Mouse (Mus musculus) forebrain, embryonic 13.5 days (tissue): ENCODE data around the gene Adgrl2. TPM values are rescaled to one million over a fixed set of nuclear protein-coding genes. Genes with fewer than 3 reads are reported as not detected.

Experiments
- ATAC-seq: fragments of 200-750 bp; cut with Nextera tagmentation; 2 replicates; pipeline ENCODE4 v1.8.0; 2017
- H3K27ac ChIP-seq: fragments of 300-500 bp; sonication (generic); 2 replicates; pipeline ENCODE4 v1.5.1; 2015; ENCODE audit warnings: inconsistent platforms, mild to moderate bottlenecking, moderate library complexity
- H3K27me3 ChIP-seq: fragments of 300-500 bp; sonication (generic); 2 replicates; pipeline ENCODE4 v1.6.1; 2015; ENCODE audit warnings: mild to moderate bottlenecking, inconsistent platforms
- H3K36me3 ChIP-seq: fragments of 300-500 bp; sonication (generic); 2 replicates; pipeline ENCODE4 v1.6.1; 2015; ENCODE audit warnings: mild to moderate bottlenecking, inconsistent platforms; ENCODE audit not compliant: poor library complexity, severe bottlenecking
- H3K4me1 ChIP-seq: fragments of 300-500 bp; sonication (generic); 2 replicates; pipeline ENCODE4 v1.6.1; 2015; ENCODE audit warnings: inconsistent platforms
- H3K4me2 ChIP-seq: fragments of 300-500 bp; sonication (generic); 2 replicates; pipeline ENCODE4 v1.6.1; 2015; ENCODE audit warnings: inconsistent platforms, mild to moderate bottlenecking, moderate library complexity
- H3K4me3 ChIP-seq: fragments of 300-500 bp; sonication (generic); 2 replicates; pipeline ENCODE4 v1.5.1; 2015; ENCODE audit warnings: mild to moderate bottlenecking, inconsistent platforms
- H3K9ac ChIP-seq: fragments of 300-500 bp; sonication (generic); 2 replicates; pipeline ENCODE4 v1.6.1; 2015; ENCODE audit warnings: mild to moderate bottlenecking, inconsistent platforms
- H3K9me3 ChIP-seq: fragments of 300-500 bp; sonication (generic); replicated peaks from 2 replicates; pipeline ENCODE4 v1.6.1; 2016; ENCODE audit warnings: inconsistent platforms
- WGBS: fragments of 180-500 bp; shearing (Covaris S2); methylation state at CpG from one replicate; pipeline ENCODE4 v1.1.7; 2015; 5-methylcytosine and 5-hydroxymethylcytosine counted together
- polyA plus RNA-seq: library from polyadenylated mRNA; unstranded; fragments of >200 nt; fragmentation: Nextera tagmentation; extraction: Ambion mirVana; gene quantifications from 2 replicates; pipeline ENCODE4 v1.2.1, GENCODE M21; 2015

Adgrl2 gene
- polyA plus RNA-seq, 1 experiment from 2014 or later = 70.1 TPM

DNA sequence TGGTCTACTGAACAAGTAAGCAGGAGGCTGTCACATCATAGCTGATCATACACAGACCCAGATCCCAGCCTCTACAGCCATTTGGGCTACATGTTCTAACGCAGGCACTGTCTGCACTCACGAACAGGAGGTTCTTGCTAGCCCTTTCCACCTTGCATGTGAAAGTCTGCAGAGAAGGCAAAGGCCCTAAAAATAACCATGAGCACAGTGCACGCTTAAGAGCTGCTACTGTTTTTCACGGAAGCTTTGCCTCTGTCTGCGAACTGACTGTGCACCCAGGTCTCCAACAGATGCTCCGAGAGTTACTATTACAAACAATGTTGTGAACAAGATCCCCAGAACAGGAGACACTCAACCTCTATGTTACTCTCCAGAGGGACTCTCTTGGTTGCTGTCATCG, 124.3 kb downstream of the Adgrl2 start:
- Histone ChIP-seq H3K27ac (no peak overlapping the region), H3K9ac (no peak overlapping the region), H3K4me3 (no peak overlapping the region), H3K4me1 (peaks cover 23% of the 10 kb centered on the region), H3K27me3 (no peaks in the 10 kb centered on the region), H3K9me3 (no peaks in the 10 kb centered on the region), H3K4me2 (no peak overlapping the region), H3K36me3 (no peaks in the 10 kb centered on the region)
- 91% methylated on average over 7 of the region's 7 CpGs for WGBS
- no peak for ATAC-seq

DNA sequence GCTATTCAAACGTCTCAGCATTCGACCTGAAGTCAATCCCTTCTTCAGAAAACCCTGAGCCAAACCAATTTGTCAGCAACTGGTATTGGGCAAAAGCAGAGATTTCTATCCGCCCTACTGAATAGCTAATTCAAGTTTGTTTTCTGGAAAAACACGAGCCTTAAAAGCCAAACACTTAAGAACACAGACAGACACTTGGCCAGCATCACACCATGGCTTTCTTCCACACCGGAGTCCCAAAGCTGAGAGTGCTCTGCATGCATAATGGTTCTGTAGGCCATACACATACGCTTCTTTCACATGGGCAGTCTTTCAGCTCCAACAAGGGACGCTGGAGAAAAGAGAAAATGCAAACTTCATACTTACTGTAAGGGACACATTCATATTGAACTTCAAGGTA, 125.1 kb downstream of the Adgrl2 start:
- Histone ChIP-seq H3K9me3 (no peaks in the 10 kb centered on the region), H3K4me2 (no peak overlapping the region), H3K27me3 (no peaks in the 10 kb centered on the region), H3K4me1 (peaks cover 23% of the 10 kb centered on the region), H3K36me3 (no peaks in the 10 kb centered on the region), H3K4me3 (no peak overlapping the region), H3K27ac (no peak overlapping the region), H3K9ac (no peak overlapping the region)
- ATAC-seq = no peak
- WGBS = 65% methylated on average over 7 of the region's 7 CpGs

DNA sequence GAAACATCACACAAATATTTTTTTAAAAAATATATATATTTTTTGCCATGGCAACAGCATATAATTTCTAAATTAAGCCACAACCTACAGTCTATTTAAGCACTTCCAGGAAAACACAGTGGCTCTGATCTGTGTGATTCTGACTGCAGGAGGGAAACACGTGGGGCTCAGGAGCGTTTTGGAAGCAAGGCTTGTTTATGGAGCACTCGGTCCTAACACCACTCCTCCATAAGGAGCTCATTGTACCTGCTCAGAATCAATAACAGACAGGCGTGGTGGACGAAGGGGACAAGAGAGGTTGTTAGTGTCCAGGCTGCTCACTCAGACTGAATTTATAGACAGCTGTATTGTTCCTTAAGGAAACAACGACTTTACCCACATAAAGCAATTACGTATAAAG, 128.5 kb downstream of the Adgrl2 start:
- H3K9me3 ChIP-seq = no peaks in the 10 kb centered on the region
- H3K4me3 ChIP-seq = no peak overlapping the region
- H3K4me2 ChIP-seq = no peak overlapping the region
- no peak overlapping the region for H3K9ac ChIP-seq
- 32% methylated on average over 7 of the region's 7 CpGs for WGBS
- H3K27me3 ChIP-seq = no peaks in the 10 kb centered on the region
- 0 out of 2 replicates have a peak, but pooled peaks have one; percentile 44 for ATAC-seq
- peaks cover 14% of the 10 kb centered on the region for H3K36me3 ChIP-seq
- H3K27ac ChIP-seq = no peak overlapping the region
- peaks cover 6% of the 10 kb centered on the region; the same call in 1 of the 2 replicates for H3K4me1 ChIP-seq

DNA sequence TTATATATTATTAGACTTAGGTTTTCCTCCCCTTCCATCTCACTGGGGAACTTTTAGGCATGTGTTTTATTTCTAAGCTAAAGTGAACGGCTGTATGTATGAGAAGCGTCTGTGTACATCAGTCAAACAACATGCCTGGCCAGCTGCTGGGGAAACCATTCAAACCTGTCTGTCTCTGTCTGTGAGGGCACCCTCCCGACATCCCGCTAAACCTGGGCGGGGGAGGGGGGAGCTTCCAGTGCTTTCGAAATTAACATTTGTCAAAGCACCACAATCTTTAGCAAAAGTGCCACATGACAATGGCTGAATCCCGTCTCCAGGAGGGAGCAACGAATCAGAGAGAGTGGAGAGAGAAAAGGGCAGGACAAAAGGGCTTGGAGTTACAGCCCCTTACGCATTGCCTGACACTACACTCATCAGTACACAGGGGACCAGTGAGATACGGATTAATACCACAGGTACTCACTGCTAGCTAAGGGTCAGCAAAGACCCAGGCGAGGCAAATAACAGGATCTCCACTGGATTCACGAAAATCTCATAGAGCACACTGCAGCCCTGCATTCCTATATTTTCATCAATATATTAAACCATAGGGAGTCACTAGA, 135.9 kb downstream of the Adgrl2 start:
- peak overlapping the region; percentile 51 for H3K4me2 ChIP-seq
- peaks cover 31% of the 10 kb centered on the region for H3K36me3 ChIP-seq
- no peaks in the 10 kb centered on the region for H3K27me3 ChIP-seq
- ATAC-seq = peak; percentile 48
- no peaks in the 10 kb centered on the region for H3K9me3 ChIP-seq
- no peak overlapping the region for H3K27ac ChIP-seq
- peak overlapping the region; percentile 56 for H3K9ac ChIP-seq
- WGBS = 10% methylated on average over 12 of the region's 12 CpGs
- H3K4me3 ChIP-seq = 0 out of 2 replicates have a peak overlapping the region, but pooled peaks have one; percentile 14
- peaks cover 28% of the 10 kb centered on the region for H3K4me1 ChIP-seq

DNA sequence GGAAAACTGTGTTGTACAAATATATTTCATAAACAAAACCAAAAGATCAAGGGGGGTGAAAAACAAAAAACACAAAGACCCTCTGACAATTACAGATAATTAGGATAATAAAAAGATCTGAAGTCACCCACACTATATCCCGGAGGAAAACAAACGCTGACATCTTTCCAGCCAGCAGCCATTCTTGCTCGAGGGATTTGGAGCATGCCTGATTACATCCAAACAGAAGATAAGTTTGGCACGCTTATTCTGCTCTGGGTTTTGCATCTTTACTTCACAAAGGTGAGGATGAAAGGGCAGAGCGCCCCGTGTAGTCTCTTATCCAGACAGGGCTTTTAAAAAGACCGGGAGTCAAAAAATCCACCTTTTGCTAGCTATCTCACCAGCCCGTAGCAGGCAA, 137.0 kb downstream of the Adgrl2 start:
- WGBS = 8% methylated on average over 8 of the region's 8 CpGs
- H3K4me3 ChIP-seq = no peak overlapping the region
- H3K9me3 ChIP-seq = no peaks in the 10 kb centered on the region
- no peaks in the 10 kb centered on the region for H3K27me3 ChIP-seq
- H3K4me2 ChIP-seq = peak overlapping the region; percentile 36
- H3K36me3 ChIP-seq = peaks cover 30% of the 10 kb centered on the region
- ATAC-seq = 0 out of 2 replicates have a peak, but pooled peaks have one; percentile 12
- no peak overlapping the region for H3K27ac ChIP-seq
- H3K9ac ChIP-seq = no peak overlapping the region
- H3K4me1 ChIP-seq = peaks cover 28% of the 10 kb centered on the region

DNA sequence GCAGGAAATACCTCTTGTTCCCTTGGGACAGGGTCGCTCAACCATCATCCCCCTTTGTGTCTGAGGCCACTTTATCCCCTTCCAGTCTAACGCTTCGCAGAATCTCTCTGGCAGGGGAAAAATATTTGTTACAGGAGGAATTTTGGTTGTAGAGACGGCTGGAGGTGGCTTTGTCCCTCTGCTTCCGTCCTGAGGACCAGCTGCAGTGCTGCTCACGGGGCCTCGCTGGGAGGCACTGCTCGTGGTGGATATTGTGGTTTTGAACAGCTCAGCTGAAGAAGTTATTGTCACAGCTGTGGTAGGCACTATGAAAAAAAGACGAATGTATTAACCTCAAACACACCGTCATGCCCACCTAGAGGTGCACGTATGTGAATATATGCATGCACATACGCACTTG, 137.8 kb downstream of the Adgrl2 start:
- H3K9ac ChIP-seq = no peak overlapping the region
- H3K27ac ChIP-seq = no peak overlapping the region
- peaks cover 30% of the 10 kb centered on the region for H3K36me3 ChIP-seq
- H3K27me3 ChIP-seq = no peaks in the 10 kb centered on the region
- H3K4me1 ChIP-seq = peaks cover 28% of the 10 kb centered on the region
- no peak for ATAC-seq
- no peak overlapping the region for H3K4me3 ChIP-seq
- no peaks in the 10 kb centered on the region for H3K9me3 ChIP-seq
- no peak overlapping the region for H3K4me2 ChIP-seq
- 53% methylated on average over 12 of the region's 12 CpGs for WGBS

DNA sequence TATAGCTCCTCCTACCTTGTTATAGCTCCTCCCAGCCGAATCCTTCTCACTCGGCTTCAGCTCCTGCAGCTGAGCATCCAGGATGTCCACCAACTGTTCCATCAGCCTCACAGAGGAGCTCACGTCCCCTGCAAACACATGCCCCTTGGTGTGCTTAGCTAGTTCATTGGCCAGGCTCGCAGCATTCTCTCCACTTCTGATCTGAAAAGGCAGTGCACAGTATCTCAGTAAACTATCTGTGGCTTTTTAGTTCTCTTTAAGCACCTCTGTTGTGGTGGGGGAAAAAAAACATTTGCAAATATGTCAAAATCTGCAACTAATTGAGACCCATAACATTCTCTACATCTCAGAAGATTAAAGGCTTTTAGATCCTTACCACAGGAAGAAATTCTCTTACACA, 139.5 kb downstream of the Adgrl2 start:
- Histone ChIP-seq H3K4me2 (no peak overlapping the region), H3K4me3 (no peak overlapping the region), H3K9ac (no peak overlapping the region), H3K4me1 (peaks cover 28% of the 10 kb centered on the region), H3K27me3 (no peaks in the 10 kb centered on the region), H3K36me3 (peaks cover 43% of the 10 kb centered on the region), H3K27ac (no peak overlapping the region), H3K9me3 (no peaks in the 10 kb centered on the region)
- no peak for ATAC-seq
- 94% methylated on average over 4 of the region's 4 CpGs for WGBS

DNA sequence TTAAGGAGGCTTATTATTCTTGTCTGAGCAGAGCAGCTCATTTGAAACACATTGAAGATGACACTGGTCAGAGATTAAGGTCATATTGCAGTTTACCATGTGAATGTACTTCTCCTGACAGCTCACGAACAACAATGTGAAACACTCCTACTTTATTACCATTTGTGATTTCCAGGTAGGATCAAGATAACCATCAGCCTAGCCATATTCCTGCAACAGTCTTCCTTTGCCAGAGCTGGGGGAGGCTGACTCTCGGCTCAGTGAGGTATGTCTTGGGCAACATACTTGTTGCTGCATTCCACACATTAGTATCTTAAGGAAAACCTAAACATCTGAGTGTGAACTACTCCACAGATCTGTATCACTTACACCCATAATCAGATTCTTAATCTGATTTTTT, 142.0 kb downstream of the Adgrl2 start:
- ATAC-seq = no peak
- Histone ChIP-seq H3K36me3 (peaks cover 56% of the 10 kb centered on the region), H3K9ac (no peak overlapping the region), H3K27me3 (no peaks in the 10 kb centered on the region), H3K27ac (no peak overlapping the region), H3K4me3 (no peak overlapping the region), H3K9me3 (no peaks in the 10 kb centered on the region), H3K4me1 (peaks cover 15% of the 10 kb centered on the region), H3K4me2 (no peak overlapping the region)
- WGBS = 80% methylated on average over 2 of the region's 2 CpGs

DNA sequence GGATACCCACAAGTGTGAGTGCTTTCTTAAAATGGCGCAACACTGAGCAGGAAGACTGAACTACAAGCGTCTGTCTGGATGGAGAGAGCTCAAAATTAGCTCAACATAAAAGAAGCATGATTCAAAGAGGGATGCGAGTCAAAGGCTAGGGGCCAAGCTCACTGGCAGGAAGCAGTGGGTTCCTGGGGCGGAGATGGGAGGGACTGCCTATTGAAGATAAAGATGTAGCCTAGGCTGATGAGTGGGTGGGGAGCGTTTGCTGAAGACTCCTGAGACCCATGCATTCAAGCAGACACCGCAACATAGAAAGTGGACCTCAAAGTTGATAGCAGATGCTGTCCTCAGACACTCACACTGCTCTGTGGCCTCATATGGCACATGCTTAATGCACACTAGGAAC, 146.2 kb downstream of the Adgrl2 start:
- H3K27ac ChIP-seq = no peak overlapping the region
- H3K4me3 ChIP-seq = no peak overlapping the region
- H3K27me3 ChIP-seq = no peaks in the 10 kb centered on the region
- no peak for ATAC-seq
- 88% methylated on average over 6 of the region's 6 CpGs for WGBS
- no peaks in the 10 kb centered on the region for H3K9me3 ChIP-seq
- H3K36me3 ChIP-seq = peaks cover 36% of the 10 kb centered on the region
- no peak overlapping the region for H3K4me2 ChIP-seq
- no peak overlapping the region for H3K9ac ChIP-seq
- H3K4me1 ChIP-seq = peaks cover 16% of the 10 kb centered on the region

DNA sequence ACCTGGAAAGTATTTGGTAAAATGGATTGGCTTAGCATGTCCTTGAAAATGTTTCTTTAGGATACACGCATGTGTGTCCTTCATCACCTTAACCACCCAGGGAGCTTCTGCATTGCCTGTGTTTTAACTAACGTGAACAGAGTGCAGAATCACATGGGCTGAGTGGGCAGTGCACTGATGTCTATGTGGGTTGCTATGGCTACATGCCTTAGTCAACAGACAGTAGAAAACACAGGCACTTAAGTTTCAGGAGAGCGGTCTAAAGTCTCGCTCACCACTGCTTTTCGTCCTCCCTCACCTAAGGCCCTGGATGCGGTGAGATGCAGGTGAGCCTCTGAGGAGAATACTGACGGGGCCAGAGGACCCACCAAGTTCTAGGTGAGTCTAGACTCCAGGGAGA, 147.8 kb downstream of the Adgrl2 start:
- Histone ChIP-seq H3K9me3 (no peaks in the 10 kb centered on the region), H3K27me3 (no peaks in the 10 kb centered on the region), H3K27ac (no peak overlapping the region), H3K36me3 (peaks cover 26% of the 10 kb centered on the region), H3K4me2 (no peak overlapping the region), H3K9ac (no peak overlapping the region), H3K4me3 (no peak overlapping the region), H3K4me1 (peaks cover 32% of the 10 kb centered on the region)
- ATAC-seq = no peak
- 79% methylated on average over 7 of the region's 7 CpGs for WGBS

DNA sequence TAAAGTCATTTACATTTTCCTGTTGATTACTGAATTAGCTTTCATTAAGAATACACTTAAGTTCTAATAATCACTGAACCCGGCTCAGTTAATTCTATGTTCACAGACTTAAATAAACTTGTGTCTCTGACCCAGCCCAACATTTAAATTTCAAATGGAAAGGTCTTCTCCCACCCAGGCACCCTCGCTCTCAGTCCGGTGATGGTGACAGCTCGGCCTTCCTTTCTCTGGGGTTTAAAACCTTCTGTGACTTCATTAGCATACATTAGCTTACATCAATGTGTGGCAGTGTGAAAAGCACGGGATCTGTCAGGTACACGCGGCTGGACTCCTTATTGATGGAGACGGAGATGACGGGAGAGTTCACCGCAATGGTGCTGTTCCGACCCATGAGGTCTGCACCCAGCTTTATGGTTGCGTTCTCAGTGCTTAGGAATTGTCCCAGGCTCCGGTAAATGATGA, 151.5 kb downstream of the Adgrl2 start:
- H3K4me1 ChIP-seq = peaks cover 32% of the 10 kb centered on the region
- no peak overlapping the region for H3K4me3 ChIP-seq
- no peaks in the 10 kb centered on the region for H3K9me3 ChIP-seq
- H3K27ac ChIP-seq = peak overlapping the region; percentile 59
- WGBS = 27% methylated on average over 13 of the region's 13 CpGs
- H3K4me2 ChIP-seq = peak overlapping the region; percentile 29; the same call in 1 of the 2 replicates
- peaks cover 42% of the 10 kb centered on the region for H3K36me3 ChIP-seq
- no peaks in the 10 kb centered on the region for H3K27me3 ChIP-seq
- no peak overlapping the region for H3K9ac ChIP-seq
- ATAC-seq = peak; percentile 70

DNA sequence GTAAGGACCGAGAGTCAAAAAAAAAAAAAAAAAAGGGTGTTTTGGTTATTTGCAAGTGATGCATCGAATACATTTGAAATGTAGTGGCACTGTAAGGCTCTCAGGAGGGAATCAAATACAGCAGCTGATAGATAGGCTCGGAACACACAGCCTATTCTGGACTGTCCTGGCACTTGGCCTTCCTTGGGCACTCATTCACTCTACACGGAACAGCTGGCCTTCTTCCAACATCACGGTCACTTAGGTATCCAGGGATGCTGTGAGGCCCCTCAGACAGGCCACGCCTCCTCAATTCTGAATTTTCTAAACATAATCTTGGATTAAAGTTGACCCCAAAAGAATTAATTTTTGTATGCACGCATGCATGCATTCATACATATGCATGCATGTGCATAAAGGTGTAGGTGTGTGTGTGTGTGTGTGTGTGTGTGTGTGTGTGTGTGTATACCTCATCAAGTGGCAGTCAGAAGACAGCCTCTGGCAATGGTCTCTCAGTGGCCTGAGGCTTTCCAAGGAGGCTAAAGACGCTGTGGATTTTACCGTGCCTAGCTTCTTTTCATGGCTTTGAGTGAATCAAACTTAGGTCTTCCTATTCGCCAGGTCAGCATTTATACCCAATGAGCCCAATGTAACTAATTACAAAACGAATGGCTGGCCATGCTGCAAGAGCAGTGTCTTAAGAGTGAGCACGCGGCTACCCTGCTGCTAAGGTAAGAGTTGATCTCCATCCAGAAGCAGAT, 152.1 kb downstream of the Adgrl2 start:
- Histone ChIP-seq H3K4me1 (peaks cover 32% of the 10 kb centered on the region), H3K4me3 (no peak overlapping the region), H3K27ac (peak overlapping the region; percentile 11; the same call in 1 of the 2 replicates), H3K27me3 (no peaks in the 10 kb centered on the region), H3K36me3 (peaks cover 43% of the 10 kb centered on the region), H3K9me3 (no peaks in the 10 kb centered on the region), H3K4me2 (no peak overlapping the region), H3K9ac (no peak overlapping the region)
- 38% methylated on average over 13 of the region's 13 CpGs for WGBS
- peak; percentile 71 for ATAC-seq
